Mouse (Mus musculus) brain, embryonic 14.5 days (tissue): ENCODE measurements around the gene Akr1c18. TPM values are rescaled to one million over a fixed set of nuclear protein-coding genes. Genes with fewer than 3 reads are reported as not detected.
"Not testable (repeated sequence)": the region's sequence is repeated elsewhere in the genome, so short reads cannot be mapped to it uniquely, and the experiment has no call there.

ENCODE experiments used
- DNase-seq: peaks from one replicate; pipeline ENCODE4 v3.0.0-alpha.2; 2011; ENCODE audit warnings: low read depth
- CTCF ChIP-seq: fragments of 200-500 bp; IDR thresholded peaks from 2 replicates; pipeline ENCODE4 v1.5.1; 2012; ENCODE audit warnings: inconsistent platforms, mild to moderate bottlenecking, moderate library complexity, borderline replicate concordance; ENCODE audit not compliant: insufficient read depth, insufficient read length; ENCODE audit errors: extremely low read depth
- POLR2A ChIP-seq: fragments of 200-500 bp; IDR thresholded peaks from 2 replicates; pipeline ENCODE4 v1.6.1; 2012; ENCODE audit warnings: mild to moderate bottlenecking, inconsistent platforms, borderline replicate concordance; ENCODE audit not compliant: poor library complexity, insufficient read depth, insufficient read length, severe bottlenecking; ENCODE audit errors: extremely low read depth
- polyA plus RNA-seq: library from polyadenylated mRNA; depleted of rRNA; stranded (reverse); fragments of >200 nt; gene quantifications from 2 replicates; pipeline ENCODE4 v1.2.3, GENCODE M21; 2012; rRNA removed

Gene Akr1c18
- polyA plus RNA-seq, 1 experiment: not detected

- TF ChIP-seq POLR2A (no peak), CTCF (no peak)
- DNase-seq: no peak
Observed at GRCm38 (mm10) chr13:4144261-4144660, 6.2 kb downstream of the Akr1c18 start.

- peak; percentile 9 for DNase-seq
- TF ChIP-seq CTCF (peak; percentile 21; the same call in 1 of the 2 replicates), POLR2A (no peak)
Observed at GRCm38 (mm10) chr13:4133070-4133469, 17.4 kb downstream of the Akr1c18 start.

GRCm38 (mm10) chr13:4131721-4132120, 18.7 kb downstream of the Akr1c18 start:
- TF ChIP-seq POLR2A (no peak), CTCF (no peak)
- DNase-seq: no peak

- DNase-seq: no peak
- TF ChIP-seq POLR2A (no peak), CTCF (no peak)
Observed at GRCm38 (mm10) chr13:4131317-4131716, 19.1 kb downstream of the Akr1c18 start.

- no peak for TF ChIP-seq POLR2A
- TF ChIP-seq CTCF: peak; percentile 35; the same call in 1 of the 2 replicates
- DNase-seq: peak; percentile 38
Observed at GRCm38 (mm10) chr13:4129100-4129499, 21.4 kb downstream of the Akr1c18 start.

GRCm38 (mm10) chr13:4125846-4126245, 24.6 kb downstream of the Akr1c18 start:
- DNase-seq: peak; percentile 1

- not testable (repeated sequence) for DNase-seq
Observed at GRCm38 (mm10) chr13:4124471-4124870, 26.0 kb downstream of the Akr1c18 start.

- DNase-seq: peak; percentile 1
- TF ChIP-seq CTCF (no peak), POLR2A (no peak)
Observed at GRCm38 (mm10) chr13:4123146-4123545, 27.3 kb downstream of the Akr1c18 start.

- TF ChIP-seq CTCF (no peak), POLR2A (no peak)
- DNase-seq: no peak
Observed at GRCm38 (mm10) chr13:4119181-4119904, 31.1 kb downstream of the Akr1c18 start.

- DNase-seq: peak; percentile 84
- TF ChIP-seq CTCF (peak; percentile 76), POLR2A (no peak)
Observed at GRCm38 (mm10) chr13:4110281-4111188, 39.9 kb downstream of the Akr1c18 start.

- TF ChIP-seq CTCF (no peak), POLR2A (no peak)
- no peak for DNase-seq
Observed at GRCm38 (mm10) chr13:4102721-4103120, 47.7 kb downstream of the Akr1c18 start.

GRCm38 (mm10) chr13:4101691-4102090, 48.8 kb downstream of the Akr1c18 start:
- no peak for DNase-seq
- no peak for TF ChIP-seq CTCF
- TF ChIP-seq POLR2A: no peak

Other genes starting within 250 kb of the Akr1c18 start
- 7.9 and 9.4 TPM in 2 replicates for gene Net1, start 232.4 kb downstream of the Akr1c18 start, polyA plus RNA-seq
- gene Tubal3, start 232.4 kb downstream of the Akr1c18 start, polyA plus RNA-seq: 0.05 TPM in 1 of 2 replicates, not detected in the other
- gene Ucn3, start 205.3 kb downstream of the Akr1c18 start, polyA plus RNA-seq: 0.05 and 0.09 TPM in 2 replicates
- gene Akr1c14, start 101.6 kb downstream of the Akr1c18 start, polyA plus RNA-seq: 0.26 and 0.38 TPM in 2 replicates
- gene Akr1c13, start 40.5 kb upstream of the Akr1c18 start, polyA plus RNA-seq: 0.64 and 1.6 TPM in 2 replicates
- 2.6 TPM in 2 replicates for gene Akr1c19, start 78.0 kb upstream of the Akr1c18 start, polyA plus RNA-seq
- gene Akr1c12, start 128.8 kb upstream of the Akr1c18 start, polyA plus RNA-seq: 0.09 and 0.10 TPM in 2 replicates